Mouse (Mus musculus) neural tube, embryonic 13.5 days (tissue): ENCODE data around the gene Itgb2. TPM values are rescaled to one million over a fixed set of nuclear protein-coding genes. Genes with fewer than 3 reads are reported as not detected.

Experiments used
- ATAC-seq: fragments of 200-750 bp; cut with Nextera tagmentation; 2 replicates; pipeline ENCODE4 v1.8.0; 2017; ENCODE audit warnings: low read depth, mild to moderate bottlenecking, moderate TSS enrichment, moderate library complexity
- H3K27ac ChIP-seq: fragments of 300-500 bp; sonication (generic); replicated peaks from 2 replicates; pipeline ENCODE4 v1.5.1; 2015; ENCODE audit warnings: moderate library complexity, mild to moderate bottlenecking, inconsistent platforms
- H3K27me3 ChIP-seq: fragments of 300-500 bp; sonication (generic); 2 replicates; pipeline ENCODE4 v1.6.1; 2015; ENCODE audit warnings: mild to moderate bottlenecking, inconsistent platforms
- H3K36me3 ChIP-seq: fragments of 300-500 bp; sonication (generic); 2 replicates; pipeline ENCODE4 v1.6.1; 2015; ENCODE audit warnings: mild to moderate bottlenecking, inconsistent platforms
- H3K4me1 ChIP-seq: fragments of 300-500 bp; sonication (generic); replicated peaks from 2 replicates; pipeline ENCODE4 v1.6.1; 2015; ENCODE audit warnings: inconsistent platforms
- H3K4me2 ChIP-seq: fragments of 300-500 bp; sonication (generic); 2 replicates; pipeline ENCODE4 v1.6.1; 2015; ENCODE audit warnings: inconsistent platforms, mild to moderate bottlenecking, moderate library complexity
- H3K4me3 ChIP-seq: fragments of 300-500 bp; sonication (generic); 2 replicates; pipeline ENCODE4 v1.5.1; 2015; ENCODE audit warnings: mild to moderate bottlenecking, inconsistent platforms
- H3K9ac ChIP-seq: fragments of 300-500 bp; sonication (generic); 2 replicates; pipeline ENCODE4 v1.6.1; 2015; ENCODE audit warnings: moderate library complexity, mild to moderate bottlenecking, inconsistent platforms
- H3K9me3 ChIP-seq: fragments of 300-500 bp; sonication (generic); 2 replicates; pipeline ENCODE4 v1.6.1; 2016; ENCODE audit warnings: inconsistent platforms
- WGBS: fragments of 180-500 bp; shearing (Covaris S2); methylation state at CpG from one replicate; pipeline ENCODE4 v1.1.7; 2015; 5-methylcytosine and 5-hydroxymethylcytosine counted together
- polyA plus RNA-seq: library from polyadenylated mRNA; unstranded; fragments of >200 nt; fragmentation: Nextera tagmentation; extraction: Ambion mirVana; gene quantifications from 2 replicates; pipeline ENCODE4 v1.2.1, GENCODE M21; 2015

Gene Itgb2
- polyA plus RNA-seq, 1 experiment from 2014 or later: 1.0 TPM

GRCm38 (mm10) chr10:77582285-77582618, 52.2 kb downstream of the Itgb2 start:
- Histone ChIP-seq H3K27ac (peak overlapping the region; percentile 89), H3K4me1 (peaks cover 39% of the 10 kb centered on the region), H3K27me3 (no peaks in the 10 kb centered on the region), H3K4me3 (peak overlapping the region; percentile 93), H3K36me3 (peaks cover 6% of the 10 kb centered on the region; the same call in 1 of the 2 replicates), H3K9me3 (no peaks in the 10 kb centered on the region), H3K4me2 (peak overlapping the region; percentile 93), H3K9ac (peak overlapping the region; percentile 93)
- ATAC-seq: 0 out of 2 replicates have a peak, but pooled peaks have one; percentile 3
- WGBS: 17% methylated on average over 8 of the region's 8 CpGs

- H3K36me3 ChIP-seq: peaks cover 22% of the 10 kb centered on the region
- peak overlapping the region; percentile 52; the same call in 1 of the 2 replicates for H3K9ac ChIP-seq
- no peak for ATAC-seq
- 81% methylated on average over 10 of the region's 10 CpGs for WGBS
- no peaks in the 10 kb centered on the region for H3K27me3 ChIP-seq
- no peaks in the 10 kb centered on the region for H3K9me3 ChIP-seq
- peaks cover 55% of the 10 kb centered on the region for H3K4me1 ChIP-seq
- no peak overlapping the region for H3K27ac ChIP-seq
- no peak overlapping the region for H3K4me2 ChIP-seq
- H3K4me3 ChIP-seq: 0 out of 2 replicates have a peak overlapping the region, but pooled peaks have one; percentile 93
These were observed 53.9 kb downstream of the Itgb2 start for GRCm38 (mm10) chr10:77583795-77584422.

- H3K9ac ChIP-seq: no peak overlapping the region
- no peaks in the 10 kb centered on the region for H3K9me3 ChIP-seq
- no peak overlapping the region for H3K4me2 ChIP-seq
- peaks cover 43% of the 10 kb centered on the region for H3K36me3 ChIP-seq
- no peak overlapping the region for H3K27ac ChIP-seq
- peaks cover 65% of the 10 kb centered on the region for H3K4me1 ChIP-seq
- no peaks in the 10 kb centered on the region for H3K27me3 ChIP-seq
- no peak for ATAC-seq
- 94% methylated on average over 3 of the region's 3 CpGs for WGBS
- H3K4me3 ChIP-seq: no peak overlapping the region
These were observed 56.6 kb downstream of the Itgb2 start for GRCm38 (mm10) chr10:77586637-77587036.

GRCm38 (mm10) chr10:77587091-77587775, 57.2 kb downstream of the Itgb2 start:
- Histone ChIP-seq H3K9me3 (no peaks in the 10 kb centered on the region), H3K36me3 (peaks cover 47% of the 10 kb centered on the region), H3K4me2 (no peak overlapping the region), H3K27me3 (no peaks in the 10 kb centered on the region), H3K27ac (no peak overlapping the region), H3K9ac (peak overlapping the region; percentile 22; the same call in 1 of the 2 replicates), H3K4me1 (peaks cover 62% of the 10 kb centered on the region), H3K4me3 (no peak overlapping the region)
- WGBS: 97% methylated on average over 6 of the region's 6 CpGs
- no peak for ATAC-seq

- Histone ChIP-seq H3K27me3 (no peaks in the 10 kb centered on the region), H3K9me3 (no peaks in the 10 kb centered on the region), H3K9ac (no peak overlapping the region), H3K4me2 (no peak overlapping the region), H3K27ac (no peak overlapping the region), H3K36me3 (peaks cover 52% of the 10 kb centered on the region), H3K4me1 (peaks cover 54% of the 10 kb centered on the region), H3K4me3 (no peak overlapping the region)
- no peak for ATAC-seq
- 84% methylated on average over 2 of the region's 2 CpGs for WGBS
These were observed 58.0 kb downstream of the Itgb2 start for GRCm38 (mm10) chr10:77588036-77588435.

- H3K27ac ChIP-seq: peak overlapping the region; percentile 76
- H3K4me3 ChIP-seq: no peak overlapping the region
- peaks cover 60% of the 10 kb centered on the region for H3K36me3 ChIP-seq
- H3K9me3 ChIP-seq: no peaks in the 10 kb centered on the region
- H3K4me2 ChIP-seq: no peak overlapping the region
- peaks cover 43% of the 10 kb centered on the region for H3K4me1 ChIP-seq
- peak; percentile 16; the same call in 1 of the 2 replicates for ATAC-seq
- 70% methylated on average over 7 of the region's 7 CpGs for WGBS
- H3K27me3 ChIP-seq: no peaks in the 10 kb centered on the region
- 0 out of 2 replicates have a peak overlapping the region, but pooled peaks have one; percentile 31 for H3K9ac ChIP-seq
These were observed 59.1 kb downstream of the Itgb2 start for GRCm38 (mm10) chr10:77589117-77589516.

GRCm38 (mm10) chr10:77589749-77590148, 59.7 kb downstream of the Itgb2 start:
- Histone ChIP-seq H3K9ac (0 out of 2 replicates have a peak overlapping the region, but pooled peaks have one; percentile 31), H3K27ac (peak overlapping the region; percentile 76; the same call in 1 of the 2 replicates), H3K4me3 (no peak overlapping the region), H3K9me3 (no peaks in the 10 kb centered on the region), H3K4me1 (peaks cover 43% of the 10 kb centered on the region), H3K4me2 (no peak overlapping the region), H3K36me3 (peaks cover 66% of the 10 kb centered on the region), H3K27me3 (no peaks in the 10 kb centered on the region)
- WGBS: 64% methylated on average over 8 of the region's 8 CpGs
- ATAC-seq: 0 out of 2 replicates have a peak, but pooled peaks have one; percentile 20

- H3K4me3 ChIP-seq: no peak overlapping the region
- H3K9me3 ChIP-seq: no peaks in the 10 kb centered on the region
- WGBS: 45% methylated on average over 6 of the region's 6 CpGs
- no peak overlapping the region for H3K27ac ChIP-seq
- no peaks in the 10 kb centered on the region for H3K27me3 ChIP-seq
- no peak overlapping the region for H3K9ac ChIP-seq
- peaks cover 74% of the 10 kb centered on the region for H3K36me3 ChIP-seq
- no peak for ATAC-seq
- peaks cover 43% of the 10 kb centered on the region for H3K4me1 ChIP-seq
- no peak overlapping the region for H3K4me2 ChIP-seq
These were observed 60.8 kb downstream of the Itgb2 start for GRCm38 (mm10) chr10:77590812-77591211.

- no peak overlapping the region for H3K4me2 ChIP-seq
- no peaks in the 10 kb centered on the region for H3K27me3 ChIP-seq
- peaks cover 36% of the 10 kb centered on the region for H3K4me1 ChIP-seq
- H3K4me3 ChIP-seq: no peak overlapping the region
- H3K9me3 ChIP-seq: no peaks in the 10 kb centered on the region
- no peak for ATAC-seq
- no peak overlapping the region for H3K27ac ChIP-seq
- peaks cover 80% of the 10 kb centered on the region for H3K36me3 ChIP-seq
- H3K9ac ChIP-seq: no peak overlapping the region
- 80% methylated on average over 6 of the region's 6 CpGs for WGBS
These were observed 61.5 kb downstream of the Itgb2 start for GRCm38 (mm10) chr10:77591546-77591945.

GRCm38 (mm10) chr10:77596060-77596459, 66.0 kb downstream of the Itgb2 start:
- peaks cover 77% of the 10 kb centered on the region for H3K36me3 ChIP-seq
- H3K27ac ChIP-seq: no peak overlapping the region
- no peak overlapping the region for H3K4me2 ChIP-seq
- 97% methylated on average over 2 of the region's 2 CpGs for WGBS
- no peaks in the 10 kb centered on the region for H3K27me3 ChIP-seq
- no peaks in the 10 kb centered on the region for H3K9me3 ChIP-seq
- H3K4me1 ChIP-seq: no peaks in the 10 kb centered on the region; the same call in 1 of the 2 replicates
- ATAC-seq: no peak
- H3K4me3 ChIP-seq: no peak overlapping the region
- no peak overlapping the region for H3K9ac ChIP-seq

- ATAC-seq: no peak
- Histone ChIP-seq H3K27ac (no peak overlapping the region), H3K4me3 (no peak overlapping the region), H3K9ac (no peak overlapping the region), H3K4me1 (peaks cover 15% of the 10 kb centered on the region), H3K27me3 (no peaks in the 10 kb centered on the region), H3K36me3 (peaks cover 19% of the 10 kb centered on the region), H3K4me2 (no peak overlapping the region), H3K9me3 (peaks cover 5% of the 10 kb centered on the region; the same call in 1 of the 2 replicates)
- 55% methylated on average over 4 of the region's 4 CpGs for WGBS
These were observed 73.0 kb downstream of the Itgb2 start for GRCm38 (mm10) chr10:77603021-77603420.

- ATAC-seq: no peak
- peaks cover 5% of the 10 kb centered on the region; the same call in 1 of the 2 replicates for H3K9me3 ChIP-seq
- WGBS: 91% methylated on average over 6 of the region's 6 CpGs
- H3K27ac ChIP-seq: no peak overlapping the region
- no peak overlapping the region for H3K9ac ChIP-seq
- peaks cover 23% of the 10 kb centered on the region for H3K4me1 ChIP-seq
- no peaks in the 10 kb centered on the region for H3K27me3 ChIP-seq
- no peak overlapping the region for H3K4me2 ChIP-seq
- H3K4me3 ChIP-seq: no peak overlapping the region
- H3K36me3 ChIP-seq: peaks cover 16% of the 10 kb centered on the region
These were observed 74.1 kb downstream of the Itgb2 start for GRCm38 (mm10) chr10:77604111-77604510.
